Mouse (Mus musculus) neural tube, embryonic 12.5 days (tissue): ENCODE measurements around the gene Ubox5. TPM values are rescaled to one million over a fixed set of nuclear protein-coding genes. Genes with fewer than 3 reads are reported as not detected.

ENCODE experiments used
- ATAC-seq: fragments of 200-750 bp; cut with Nextera tagmentation; 2 replicates; pipeline ENCODE4 v1.8.0; 2017; ENCODE audit warnings: low read depth, mild to moderate bottlenecking, moderate TSS enrichment, moderate library complexity; ENCODE audit not compliant: low FRiP score
- H3K27ac ChIP-seq: fragments of 300-500 bp; sonication (generic); 2 replicates; pipeline ENCODE4 v1.5.1; 2016
- H3K27me3 ChIP-seq: fragments of 300-500 bp; sonication (generic); replicated peaks from 2 replicates; pipeline ENCODE4 v1.6.1; 2016; ENCODE audit warnings: mild to moderate bottlenecking
- H3K36me3 ChIP-seq: fragments of 300-500 bp; sonication (generic); 2 replicates; pipeline ENCODE4 v1.6.1; 2016; ENCODE audit warnings: mild to moderate bottlenecking
- H3K4me1 ChIP-seq: fragments of 300-500 bp; sonication (generic); 2 replicates; pipeline ENCODE4 v1.6.1; 2016
- H3K4me2 ChIP-seq: fragments of 300-500 bp; sonication (generic); replicated peaks from 2 replicates; pipeline ENCODE4 v1.6.1; 2016; ENCODE audit warnings: mild to moderate bottlenecking
- H3K4me3 ChIP-seq: fragments of 300-500 bp; sonication (generic); 2 replicates; pipeline ENCODE4 v1.5.1; 2016
- H3K9ac ChIP-seq: fragments of 300-500 bp; sonication (generic); 2 replicates; pipeline ENCODE4 v1.6.1; 2016; ENCODE audit warnings: mild to moderate bottlenecking
- H3K9me3 ChIP-seq: fragments of 300-500 bp; sonication (generic); 2 replicates; pipeline ENCODE4 v1.6.1; 2016; ENCODE audit warnings: mild to moderate bottlenecking
- WGBS: fragments of 180-500 bp; shearing (Covaris S2); methylation state at CpG from one replicate; pipeline ENCODE4 v1.1.7; 2016; 5-methylcytosine and 5-hydroxymethylcytosine counted together
- polyA plus RNA-seq: library from polyadenylated mRNA; unstranded; fragments of >200 nt; fragmentation: Nextera tagmentation; extraction: Ambion mirVana; gene quantifications from 2 replicates; pipeline ENCODE4 v1.2.1, GENCODE M21; 2016

Ubox5 gene
- polyA plus RNA-seq, 1 experiment from 2014 or later, result 14.4 TPM

DNA sequence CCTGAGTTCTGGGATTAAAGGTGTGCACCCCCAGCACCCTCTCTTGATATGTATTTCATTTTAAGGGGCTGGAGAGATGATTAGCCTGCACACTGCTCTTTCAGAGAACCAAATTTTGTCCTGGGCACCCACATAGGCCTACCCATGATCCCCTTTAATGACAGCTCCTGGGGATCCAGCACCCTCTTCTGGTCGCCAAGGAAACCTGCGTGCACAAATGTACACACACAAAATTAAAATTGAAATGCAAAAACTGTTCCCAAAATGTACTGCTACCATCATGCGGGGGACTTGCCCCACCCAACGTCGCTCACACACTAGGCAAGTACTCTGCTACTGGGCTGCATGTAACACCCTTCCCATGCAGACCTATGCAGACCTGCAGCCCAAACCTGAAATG, 54.9 kb downstream of the Ubox5 start:
- no peak overlapping the region for H3K4me2 ChIP-seq
- H3K9me3 ChIP-seq, result no peaks in the 10 kb centered on the region
- no peak overlapping the region for H3K4me3 ChIP-seq
- H3K9ac ChIP-seq, result no peak overlapping the region
- no peak for ATAC-seq
- H3K36me3 ChIP-seq, result no peaks in the 10 kb centered on the region
- H3K4me1 ChIP-seq, result peaks cover 6% of the 10 kb centered on the region
- 86% methylated on average over 5 of the region's 5 CpGs for WGBS
- peaks cover 55% of the 10 kb centered on the region for H3K27me3 ChIP-seq
- no peak overlapping the region for H3K27ac ChIP-seq

DNA sequence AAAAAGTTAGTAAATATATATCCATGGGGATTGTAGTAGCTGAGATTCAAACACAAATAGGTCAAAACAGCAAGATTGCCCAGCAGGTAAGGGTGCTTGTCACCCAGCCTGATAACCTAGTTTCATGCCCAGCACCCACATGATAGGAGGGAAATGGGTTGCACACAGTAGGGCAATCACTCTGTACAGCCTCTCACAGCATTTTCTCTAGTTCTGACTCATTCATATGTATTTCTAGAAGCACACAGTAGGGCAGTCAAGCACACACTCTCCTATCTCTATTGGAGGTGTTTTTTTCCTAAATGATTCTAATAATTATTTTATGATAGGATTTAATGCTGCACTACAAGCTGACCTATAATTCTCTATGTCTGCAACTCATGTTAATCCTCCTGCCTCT, 59.9 kb downstream of the Ubox5 start:
- no peak overlapping the region for H3K9ac ChIP-seq
- no peak overlapping the region for H3K4me2 ChIP-seq
- no peak for ATAC-seq
- H3K27me3 ChIP-seq, result peaks cover 6% of the 10 kb centered on the region
- peaks cover 20% of the 10 kb centered on the region for H3K36me3 ChIP-seq
- H3K27ac ChIP-seq, result no peak overlapping the region
- peaks cover 3% of the 10 kb centered on the region for H3K4me1 ChIP-seq
- H3K9me3 ChIP-seq, result no peaks in the 10 kb centered on the region
- no peak overlapping the region for H3K4me3 ChIP-seq

DNA sequence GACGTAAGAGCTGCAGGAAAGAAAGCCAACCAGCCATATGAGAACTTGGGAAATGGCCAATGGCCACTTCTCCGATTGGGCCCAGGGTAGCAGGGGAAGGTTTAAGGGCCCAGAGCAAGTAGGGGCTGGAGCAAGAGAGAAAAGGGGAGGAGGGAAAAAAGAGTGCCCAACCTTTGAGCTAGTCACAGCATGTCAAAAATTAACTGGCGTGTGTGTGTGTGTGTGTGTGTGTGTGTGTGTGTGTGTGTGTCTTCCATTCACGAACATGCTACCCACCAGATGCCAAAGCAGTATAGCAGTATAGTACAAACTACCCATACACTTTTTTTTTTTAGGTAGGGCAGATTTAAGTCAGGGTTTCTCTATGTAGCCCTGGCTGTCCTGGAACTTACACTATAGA, 60.9 kb downstream of the Ubox5 start:
- H3K9me3 ChIP-seq, result no peaks in the 10 kb centered on the region
- H3K36me3 ChIP-seq, result peaks cover 20% of the 10 kb centered on the region
- no peak for ATAC-seq
- no peak overlapping the region for H3K4me2 ChIP-seq
- H3K9ac ChIP-seq, result no peak overlapping the region
- H3K27ac ChIP-seq, result no peak overlapping the region
- H3K4me1 ChIP-seq, result peaks cover 12% of the 10 kb centered on the region
- 82% methylated on average over 4 of the region's 4 CpGs for WGBS
- H3K4me3 ChIP-seq, result no peak overlapping the region
- H3K27me3 ChIP-seq, result peaks cover 3% of the 10 kb centered on the region; the same call in 1 of the 2 replicates

DNA sequence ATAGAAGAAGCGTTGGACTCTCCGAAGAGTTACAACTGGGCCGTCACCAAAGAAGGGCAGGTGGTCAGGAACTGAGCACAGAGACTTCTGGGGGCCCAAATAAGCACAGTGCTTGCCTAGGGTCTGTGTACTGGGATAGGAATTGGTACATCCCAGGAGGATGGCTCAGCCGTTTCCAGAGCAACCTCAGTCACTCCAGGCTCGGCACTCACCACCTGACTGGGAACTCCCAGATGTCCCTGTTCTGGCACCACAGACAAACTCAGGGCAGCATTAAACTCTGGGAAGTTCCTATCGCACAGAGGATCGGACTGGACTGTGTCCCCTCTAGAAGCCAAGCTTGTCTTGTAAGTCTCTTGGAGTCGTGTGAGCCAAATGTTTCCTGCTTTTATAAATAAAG, 64.9 kb downstream of the Ubox5 start:
- 85% methylated on average over 8 of the region's 8 CpGs for WGBS
- no peak for ATAC-seq
- H3K4me1 ChIP-seq, result peaks cover 20% of the 10 kb centered on the region
- peaks cover 20% of the 10 kb centered on the region for H3K36me3 ChIP-seq
- no peak overlapping the region for H3K27ac ChIP-seq
- H3K27me3 ChIP-seq, result no peaks in the 10 kb centered on the region
- H3K4me3 ChIP-seq, result no peak overlapping the region
- 0 out of 2 replicates have a peak overlapping the region, but pooled peaks have one; percentile 87 for H3K9ac ChIP-seq
- H3K4me2 ChIP-seq, result peak overlapping the region; percentile 99
- H3K9me3 ChIP-seq, result no peaks in the 10 kb centered on the region

DNA sequence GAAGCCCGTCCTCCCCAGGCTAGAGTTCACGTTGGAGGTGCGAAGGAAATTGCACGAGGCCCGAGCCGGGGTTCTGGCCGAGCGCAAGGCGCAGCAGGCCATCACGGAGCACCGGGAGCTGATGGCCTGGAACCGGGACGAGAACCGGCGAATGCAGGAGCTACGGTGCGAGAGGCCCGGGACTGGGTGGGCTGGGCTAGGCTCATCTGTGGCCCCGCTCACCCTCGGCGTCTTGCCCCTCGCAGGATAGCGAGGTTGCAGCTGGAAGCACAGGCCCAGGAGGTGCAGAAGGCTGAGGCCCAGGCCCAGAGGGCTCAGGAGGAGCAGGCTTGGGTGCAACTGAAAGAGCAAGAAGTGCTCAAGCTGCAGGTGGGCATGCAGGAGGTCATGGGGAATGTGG, 65.8 kb downstream of the Ubox5 start:
- no peaks in the 10 kb centered on the region for H3K9me3 ChIP-seq
- no peaks in the 10 kb centered on the region for H3K27me3 ChIP-seq
- peak; percentile 30 for ATAC-seq
- WGBS, result 1% methylated on average over 23 of the region's 23 CpGs
- peak overlapping the region; percentile 99 for H3K4me2 ChIP-seq
- peak overlapping the region; percentile 87 for H3K9ac ChIP-seq
- no peak overlapping the region for H3K27ac ChIP-seq
- H3K36me3 ChIP-seq, result peaks cover 20% of the 10 kb centered on the region
- peak overlapping the region; percentile 91 for H3K4me3 ChIP-seq
- peaks cover 20% of the 10 kb centered on the region for H3K4me1 ChIP-seq

DNA sequence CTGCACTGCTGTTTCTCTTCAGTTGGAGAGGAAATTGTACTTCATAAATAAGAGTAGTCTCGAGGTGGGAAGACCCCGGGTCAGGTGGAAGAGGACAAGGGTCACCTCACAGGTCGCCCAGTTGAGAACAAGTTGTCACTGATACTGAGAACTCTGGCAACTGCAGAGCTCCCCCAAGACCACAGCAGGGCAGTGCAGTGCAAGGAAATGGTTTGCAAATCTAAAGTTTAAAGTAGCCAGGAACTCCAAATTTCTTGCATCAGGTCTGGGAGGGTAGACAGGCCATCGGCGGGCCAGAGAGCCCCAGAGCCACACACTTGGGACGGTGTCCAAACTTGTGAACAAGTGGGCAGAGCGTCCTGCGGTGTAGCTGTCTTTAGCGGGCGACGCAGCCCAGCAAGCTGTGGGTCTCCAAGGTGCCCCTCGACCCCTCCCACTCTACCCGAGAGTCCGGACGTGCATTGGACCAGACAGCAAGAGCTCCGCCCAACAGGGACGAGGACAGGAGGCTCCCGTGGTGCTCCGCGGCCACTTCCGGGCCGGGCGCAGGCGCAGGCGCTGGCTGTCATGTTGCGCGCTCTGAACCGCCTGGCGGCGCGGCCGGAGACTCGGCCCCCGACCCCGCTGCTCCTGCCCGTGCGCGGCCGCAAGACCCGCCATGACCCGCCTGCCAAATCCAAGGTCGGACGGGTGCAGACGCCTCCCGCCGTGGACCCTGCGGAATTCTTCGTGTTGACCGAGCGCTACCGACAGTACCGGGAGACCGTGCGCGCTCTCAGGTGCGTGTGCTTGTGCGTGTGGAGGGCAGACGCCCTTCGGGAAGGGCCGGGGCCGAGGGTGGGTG, 66.4 kb downstream of the Ubox5 start, which contains the start of gene Mrps26:
Gene Mrps26 (plus strand): TSS at position 531 of the 844 bp plus-strand sequence.
- H3K36me3 ChIP-seq, result peaks cover 20% of the 10 kb centered on the region
- peak within 1 kb of the TSS; percentile 99 for H3K4me2 ChIP-seq
- WGBS, result under 1% methylated on average over 61 of the region's 61 CpGs
- H3K4me1 ChIP-seq, result peaks cover 20% of the 10 kb centered on the region
- no peaks in the 10 kb centered on the region for H3K9me3 ChIP-seq
- ATAC-seq, result peak; percentile 99
- no peak within 1 kb of the TSS for H3K27ac ChIP-seq
- H3K27me3 ChIP-seq, result no peaks in the 10 kb centered on the region
- peak within 1 kb of the TSS; percentile 87 for H3K9ac ChIP-seq
- H3K4me3 ChIP-seq, result peak within 1 kb of the TSS; percentile 91

DNA sequence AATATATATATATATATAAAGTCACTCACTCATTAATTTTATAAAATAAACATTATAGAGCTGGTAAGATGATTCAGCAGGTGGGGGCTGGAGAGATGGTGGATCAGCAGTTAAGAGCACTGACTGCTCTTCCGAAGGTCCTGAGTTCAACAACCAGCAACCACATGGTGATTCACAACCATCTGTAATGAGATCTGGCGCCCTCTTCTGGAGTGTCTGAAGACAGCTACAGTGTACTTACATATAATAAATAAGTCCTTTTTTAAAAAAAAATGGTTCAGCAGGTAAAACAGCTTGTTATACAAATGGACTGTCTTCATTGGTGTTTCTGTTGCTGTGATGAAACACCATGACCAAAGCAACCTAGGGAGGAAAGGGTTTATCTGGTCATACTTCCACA, 71.8 kb downstream of the Ubox5 start:
- H3K9ac ChIP-seq, result no peak overlapping the region
- no peaks in the 10 kb centered on the region for H3K27me3 ChIP-seq
- H3K4me2 ChIP-seq, result no peak overlapping the region
- 69% methylated on average over 2 of the region's 2 CpGs for WGBS
- H3K4me1 ChIP-seq, result peaks cover 4% of the 10 kb centered on the region
- H3K4me3 ChIP-seq, result no peak overlapping the region
- ATAC-seq, result no peak
- H3K9me3 ChIP-seq, result no peaks in the 10 kb centered on the region
- peaks cover 33% of the 10 kb centered on the region for H3K36me3 ChIP-seq
- no peak overlapping the region for H3K27ac ChIP-seq

DNA sequence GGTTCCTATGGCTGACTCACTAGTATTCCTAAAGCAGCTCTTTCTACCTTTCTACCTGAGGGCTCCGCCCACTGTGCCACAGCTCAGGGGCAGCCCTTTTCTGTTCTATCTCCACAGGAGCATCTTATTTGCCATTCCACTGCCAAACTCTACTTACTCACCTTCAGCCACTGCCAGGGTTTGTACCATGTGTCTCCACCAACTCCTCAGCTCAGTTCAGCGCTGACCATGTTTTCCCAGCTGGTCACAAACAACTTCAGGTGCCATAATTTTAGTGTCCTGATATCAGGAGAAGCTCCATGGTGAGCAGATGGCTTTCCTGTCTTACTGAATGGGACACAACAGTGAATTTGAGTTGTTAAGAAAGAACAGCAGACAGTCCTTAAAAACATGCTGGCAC, 72.4 kb downstream of the Ubox5 start:
- no peaks in the 10 kb centered on the region for H3K4me1 ChIP-seq
- H3K27me3 ChIP-seq, result no peaks in the 10 kb centered on the region
- no peak overlapping the region for H3K9ac ChIP-seq
- peaks cover 39% of the 10 kb centered on the region for H3K36me3 ChIP-seq
- H3K4me3 ChIP-seq, result no peak overlapping the region
- no peaks in the 10 kb centered on the region for H3K9me3 ChIP-seq
- H3K27ac ChIP-seq, result no peak overlapping the region
- no peak overlapping the region for H3K4me2 ChIP-seq
- WGBS, result 96% methylated on average over 2 of the region's 2 CpGs
- ATAC-seq, result no peak

DNA sequence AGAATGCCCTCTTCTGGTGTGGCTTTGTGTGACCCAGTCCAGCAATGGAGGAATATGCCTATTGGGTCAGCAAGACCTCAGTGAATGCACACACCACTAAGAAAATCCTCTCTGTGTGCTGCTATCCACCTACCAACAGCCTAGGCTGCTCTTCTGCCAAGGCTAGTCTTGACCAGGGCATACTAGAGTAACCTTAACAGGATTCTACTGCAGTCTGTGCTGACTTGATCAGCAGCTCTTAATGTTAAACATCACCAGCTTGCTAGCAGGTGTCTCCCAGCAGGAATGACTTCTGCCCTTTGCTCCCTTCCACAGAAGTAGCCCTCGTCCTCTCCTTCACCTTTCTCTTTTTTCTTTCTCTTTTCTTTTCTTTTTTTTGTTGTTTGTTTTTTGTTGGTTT, 73.5 kb downstream of the Ubox5 start:
- ATAC-seq, result no peak
- no peak overlapping the region for H3K9ac ChIP-seq
- H3K27me3 ChIP-seq, result no peaks in the 10 kb centered on the region
- no peak overlapping the region for H3K4me3 ChIP-seq
- H3K36me3 ChIP-seq, result peaks cover 51% of the 10 kb centered on the region
- no peak overlapping the region for H3K4me2 ChIP-seq
- H3K27ac ChIP-seq, result no peak overlapping the region
- H3K9me3 ChIP-seq, result no peaks in the 10 kb centered on the region
- WGBS, result 79% methylated on average over 1 of the region's 1 CpGs
- no peaks in the 10 kb centered on the region for H3K4me1 ChIP-seq

DNA sequence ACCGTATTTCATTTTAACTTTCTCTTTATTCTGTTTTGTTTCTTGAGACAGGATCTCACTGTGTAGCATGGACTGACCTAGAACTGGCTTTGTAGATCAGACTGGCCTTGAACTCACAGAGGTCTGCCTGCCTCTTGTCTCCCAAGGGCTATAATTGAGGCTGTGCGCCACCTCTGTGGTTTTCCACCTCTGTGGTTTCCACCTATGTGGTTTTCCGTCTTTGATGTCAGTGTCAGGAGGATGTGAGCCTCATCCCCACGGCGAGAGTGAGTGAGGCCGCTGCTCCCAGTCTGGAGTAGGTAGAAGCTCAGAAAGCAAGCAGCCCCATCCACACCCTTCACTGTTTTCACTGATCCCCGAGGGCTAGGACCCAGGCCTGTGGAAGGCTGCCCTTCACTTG, 75.0 kb downstream of the Ubox5 start:
- Histone ChIP-seq H3K9me3 (no peaks in the 10 kb centered on the region), H3K9ac (no peak overlapping the region), H3K27ac (no peak overlapping the region), H3K27me3 (no peaks in the 10 kb centered on the region), H3K4me1 (no peaks in the 10 kb centered on the region), H3K4me2 (no peak overlapping the region), H3K4me3 (no peak overlapping the region), H3K36me3 (peaks cover 55% of the 10 kb centered on the region)
- ATAC-seq, result no peak
- WGBS, result 93% methylated on average over 7 of the region's 7 CpGs

DNA sequence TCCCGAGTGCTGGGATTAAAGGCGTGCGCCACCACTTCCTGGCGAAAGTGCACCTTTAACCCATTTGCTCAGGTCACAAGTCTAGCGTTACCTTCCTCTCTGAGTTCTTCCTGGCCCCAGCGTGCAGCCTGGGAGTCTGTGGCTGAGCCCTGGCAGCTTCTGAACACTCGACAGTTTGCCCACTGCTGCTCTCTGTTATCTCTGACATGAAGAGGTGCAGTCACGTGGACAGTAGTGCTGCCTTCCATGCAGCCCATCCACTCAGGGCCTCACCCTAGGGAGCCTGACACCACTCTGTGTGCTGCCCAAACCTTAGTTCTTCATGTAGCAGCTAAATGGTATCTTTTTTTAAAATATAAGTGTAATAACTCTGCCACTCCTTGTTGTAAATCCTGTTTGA, 82.9 kb downstream of the Ubox5 start:
- Histone ChIP-seq H3K27me3 (no peaks in the 10 kb centered on the region), H3K9me3 (no peaks in the 10 kb centered on the region), H3K4me3 (no peak overlapping the region), H3K4me1 (no peaks in the 10 kb centered on the region), H3K27ac (no peak overlapping the region), H3K9ac (no peak overlapping the region), H3K36me3 (peaks cover 78% of the 10 kb centered on the region), H3K4me2 (no peak overlapping the region)
- WGBS, result 92% methylated on average over 8 of the region's 8 CpGs
- no peak for ATAC-seq

DNA sequence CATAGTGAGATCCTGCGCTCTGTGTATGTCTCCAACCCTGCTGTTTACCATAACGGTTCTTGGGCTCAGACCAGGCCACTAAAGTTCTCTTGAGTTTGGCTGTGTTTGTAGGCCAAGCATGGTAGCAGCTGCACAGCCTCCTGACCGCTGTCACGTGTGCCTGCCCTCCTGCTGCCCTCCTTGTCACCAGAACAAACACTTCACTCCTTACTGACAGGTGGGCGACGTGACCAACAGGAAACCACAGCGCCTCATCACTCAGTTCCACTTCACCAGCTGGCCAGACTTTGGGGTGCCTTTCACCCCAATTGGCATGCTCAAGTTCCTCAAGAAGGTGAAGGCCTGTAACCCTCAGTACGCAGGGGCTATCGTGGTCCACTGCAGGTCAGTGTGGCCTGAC, 89.6 kb downstream of the Ubox5 start:
- peaks cover 80% of the 10 kb centered on the region for H3K36me3 ChIP-seq
- 92% methylated on average over 9 of the region's 9 CpGs for WGBS
- ATAC-seq, result no peak

More for the DNA sequence above, 89.6 kb downstream of the Ubox5 start:
- Histone ChIP-seq H3K9ac (no peak overlapping the region), H3K27ac (no peak overlapping the region), H3K4me2 (no peak overlapping the region), H3K9me3 (no peaks in the 10 kb centered on the region), H3K4me3 (no peak overlapping the region), H3K4me1 (no peaks in the 10 kb centered on the region), H3K27me3 (no peaks in the 10 kb centered on the region)
